Mouse (Mus musculus): ENCODE measurements around the gene Gapdh.

- no peak for TF ChIP-seq CTCF (conservative IDR thresholded peaks at IDR 0.05; ENCODE audit: low read length)
- TF ChIP-seq POU5F1 (IDR thresholded peaks at IDR 0.05; ENCODE audit: borderline replicate concordance, low read length), result no peak
Measured at GRCm38 (mm10) chr6:125155262-125155661, 11.0 kb downstream of the Gapdh start.
